Mouse (Mus musculus): ENCODE measurements around the gene Ccnl1. TPM values are rescaled to one million over a fixed set of nuclear protein-coding genes. Genes with fewer than 3 reads are reported as not detected.
A peak's percentile ranks its signal among the peaks of the same experiment; 100 is the strongest.

Gene Ccnl1
- polyA plus RNA-seq, 1 experiment from 2014 or later = 82.6 TPM

DNA sequence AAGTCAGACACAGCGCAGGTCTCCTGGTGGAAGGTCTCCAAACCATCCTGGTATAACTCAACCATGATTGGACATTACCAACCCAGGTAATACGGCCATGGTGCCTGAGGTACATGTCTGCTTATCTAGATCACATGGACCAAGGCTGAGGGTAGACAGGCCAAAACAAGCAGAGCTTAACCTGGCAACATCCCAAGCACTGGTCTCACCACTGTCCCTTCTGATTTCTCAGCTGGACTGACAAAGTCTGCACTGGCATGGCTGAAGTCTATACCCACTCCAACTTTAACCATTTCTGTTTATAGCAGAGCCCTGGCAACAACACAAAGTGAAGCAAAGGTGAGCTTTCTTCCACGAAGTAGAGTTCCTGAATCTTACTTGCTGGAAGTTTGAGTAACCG is 22.9 kb downstream of the Ccnl1 start:
- Histone ChIP-seq H3K9me3 (replicated peaks; ENCODE audit: low read length) (no peaks in the 10 kb centered on the region), H3K27ac (no peak overlapping the region), H3K27me3 (ENCODE audit: insufficient read depth, low read length) (no peaks in the 10 kb centered on the region), H3K4me3 (replicated peaks; ENCODE audit: low read depth, low read length) (no peak overlapping the region), H3K9ac (ENCODE audit: low read depth, low read length) (no peak overlapping the region), H3K36me3 (ENCODE audit: insufficient read depth, low read length) (no peaks in the 10 kb centered on the region), H3K4me2 (ENCODE audit: low read length) (no peak overlapping the region), H3K4me1 (replicated peaks; ENCODE audit: insufficient read depth, low read length) (no peaks in the 10 kb centered on the region)
- no peak for DNase-seq (ENCODE audit: low spot score)
- WGBS = 87% methylated on average over 4 of the region's 4 CpGs
- no peak for ATAC-seq (replicated peaks; ENCODE audit: low FRiP score, low read depth)
- no peak for TF ChIP-seq CTCF (IDR thresholded peaks at IDR 0.05; ENCODE audit: low read depth)

DNA sequence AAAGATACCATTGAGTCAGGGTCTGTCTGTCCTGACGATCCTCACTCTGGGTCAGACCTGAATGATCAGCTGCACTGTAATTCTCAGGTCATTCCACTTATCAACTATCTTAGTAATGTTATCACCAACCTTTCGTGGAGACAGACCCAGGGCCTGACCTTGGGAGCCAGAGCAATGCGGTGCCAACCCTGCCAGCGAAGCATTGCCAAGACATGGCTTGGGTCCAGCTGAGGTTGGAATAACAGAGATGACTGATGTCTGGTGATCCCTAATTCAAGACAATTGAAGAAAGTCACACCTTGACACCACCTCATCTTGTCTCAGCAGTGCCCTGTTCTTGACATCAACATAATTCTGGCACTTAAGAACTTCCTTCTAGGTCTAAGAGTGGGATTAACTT is 24.3 kb downstream of the Ccnl1 start:
- no peak for DNase-seq (ENCODE audit: low spot score)
- Histone ChIP-seq H3K36me3 (ENCODE audit: insufficient read depth, low read length) (no peaks in the 10 kb centered on the region), H3K4me2 (ENCODE audit: low read length) (no peak overlapping the region), H3K27ac (no peak overlapping the region), H3K4me3 (replicated peaks; ENCODE audit: low read depth, low read length) (no peak overlapping the region), H3K4me1 (replicated peaks; ENCODE audit: insufficient read depth, low read length) (peaks cover 6% of the 10 kb centered on the region; the same call in 1 of the 2 replicates), H3K27me3 (ENCODE audit: insufficient read depth, low read length) (no peaks in the 10 kb centered on the region), H3K9me3 (replicated peaks; ENCODE audit: low read length) (no peaks in the 10 kb centered on the region), H3K9ac (ENCODE audit: low read depth, low read length) (no peak overlapping the region)
- no peak for ATAC-seq (replicated peaks; ENCODE audit: low FRiP score, low read depth)
- WGBS = 77% methylated on average over 4 of the region's 4 CpGs
- no peak for TF ChIP-seq CTCF (IDR thresholded peaks at IDR 0.05; ENCODE audit: low read depth)

DNA sequence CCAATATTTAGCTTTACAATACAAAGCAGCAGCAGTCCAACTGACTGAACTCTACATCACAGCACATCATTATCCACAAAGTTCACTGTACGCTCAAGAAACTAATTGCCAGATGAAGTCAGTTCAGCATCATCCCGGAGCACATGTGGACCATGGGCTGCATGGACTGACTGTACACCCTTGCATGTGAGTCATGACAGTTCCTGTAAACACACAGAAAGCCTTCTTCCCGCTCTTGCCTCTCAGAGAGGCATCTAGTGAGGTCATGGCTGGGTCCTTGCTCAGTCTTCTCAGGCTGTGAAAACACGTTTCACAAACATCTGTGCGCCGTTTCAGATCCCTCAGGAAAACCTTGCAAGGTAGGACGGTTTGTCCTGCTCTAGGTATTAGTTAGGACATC is 26.5 kb downstream of the Ccnl1 start:
- Histone ChIP-seq H3K9ac (ENCODE audit: low read depth, low read length) (no peak overlapping the region), H3K4me1 (replicated peaks; ENCODE audit: insufficient read depth, low read length) (peaks cover 7% of the 10 kb centered on the region; the same call in 1 of the 2 replicates), H3K9me3 (replicated peaks; ENCODE audit: low read length) (no peaks in the 10 kb centered on the region), H3K27me3 (ENCODE audit: insufficient read depth, low read length) (no peaks in the 10 kb centered on the region), H3K4me2 (ENCODE audit: low read length) (no peak overlapping the region), H3K36me3 (ENCODE audit: insufficient read depth, low read length) (no peaks in the 10 kb centered on the region), H3K4me3 (replicated peaks; ENCODE audit: low read depth, low read length) (no peak overlapping the region), H3K27ac (no peak overlapping the region)
- DNase-seq (ENCODE audit: low spot score) = no peak
- no peak for ATAC-seq (replicated peaks; ENCODE audit: low FRiP score, low read depth)
- no peak for TF ChIP-seq CTCF (IDR thresholded peaks at IDR 0.05; ENCODE audit: low read depth)
- 83% methylated on average over 7 of the region's 7 CpGs for WGBS

DNA sequence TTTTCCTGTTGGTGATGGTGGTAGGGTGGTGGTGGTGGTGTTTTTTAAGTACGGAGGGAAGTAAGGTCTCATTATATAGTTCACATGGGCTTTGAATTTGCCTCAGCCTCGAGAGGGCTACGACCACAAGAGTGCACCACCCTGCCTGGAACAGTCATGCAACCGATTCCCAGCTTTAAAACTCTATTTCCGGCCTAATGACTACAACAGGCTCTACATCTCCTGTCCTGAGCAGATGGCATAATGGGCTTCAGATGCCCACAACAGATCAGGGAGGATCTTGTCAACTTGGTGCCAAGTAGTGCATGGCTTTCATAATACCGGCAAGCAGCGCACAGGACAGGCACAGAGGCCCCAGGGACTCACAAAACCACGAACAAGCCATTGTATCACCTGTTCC is 27.4 kb downstream of the Ccnl1 start:
- Histone ChIP-seq H3K4me1 (replicated peaks; ENCODE audit: insufficient read depth, low read length) (peaks cover 7% of the 10 kb centered on the region; the same call in 1 of the 2 replicates), H3K4me2 (ENCODE audit: low read length) (no peak overlapping the region), H3K9ac (ENCODE audit: low read depth, low read length) (no peak overlapping the region), H3K36me3 (ENCODE audit: insufficient read depth, low read length) (no peaks in the 10 kb centered on the region), H3K27ac (no peak overlapping the region), H3K27me3 (ENCODE audit: insufficient read depth, low read length) (no peaks in the 10 kb centered on the region), H3K4me3 (replicated peaks; ENCODE audit: low read depth, low read length) (no peak overlapping the region), H3K9me3 (replicated peaks; ENCODE audit: low read length) (no peaks in the 10 kb centered on the region)
- WGBS = 50% methylated on average over 8 of the region's 8 CpGs
- ATAC-seq (replicated peaks; ENCODE audit: low FRiP score, low read depth) = no peak
- DNase-seq (ENCODE audit: low spot score) = no peak
- no peak for TF ChIP-seq CTCF (IDR thresholded peaks at IDR 0.05; ENCODE audit: low read depth)

DNA sequence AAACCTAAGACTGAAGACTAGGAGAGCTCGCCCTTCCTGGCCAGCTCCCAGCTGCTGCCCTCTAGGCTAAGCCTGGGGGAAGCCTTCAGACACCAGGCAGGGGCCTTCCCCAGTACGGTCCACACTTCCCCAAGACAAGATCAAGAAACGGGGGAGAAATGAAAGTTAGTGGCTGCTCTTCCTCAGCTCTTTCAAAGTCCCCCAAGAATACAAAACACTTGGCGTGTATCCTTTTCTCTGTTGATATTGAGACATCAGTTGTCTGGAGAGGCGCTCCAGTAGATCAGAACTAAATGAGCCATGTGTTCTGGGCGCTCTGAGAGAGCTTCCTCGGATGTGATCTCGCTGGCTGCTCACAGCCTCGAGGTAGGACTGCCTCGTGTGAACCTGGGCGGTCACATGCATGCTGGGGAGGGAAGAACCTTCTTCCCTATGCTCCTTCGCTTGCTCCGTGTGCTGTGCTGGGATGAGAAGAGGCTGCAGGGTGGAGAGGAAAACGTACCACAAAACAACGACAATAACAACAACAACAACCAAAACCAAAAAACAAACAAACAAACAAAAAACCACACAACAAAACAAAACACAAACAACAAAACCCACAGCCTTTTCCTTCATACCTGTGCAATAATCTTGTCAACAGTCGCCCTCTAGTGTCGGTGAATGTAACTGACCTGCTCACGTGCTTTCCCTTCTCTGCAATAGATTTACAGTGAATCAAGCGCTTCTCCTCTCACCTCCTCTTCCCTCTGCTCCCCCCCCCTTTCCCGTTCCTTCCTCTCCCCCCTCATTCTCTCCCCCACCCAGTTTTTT is 28.0 kb downstream of the Ccnl1 start:
- DNase-seq (ENCODE audit: low spot score) = peak; percentile 87
- no peak overlapping the region for H3K9ac ChIP-seq (ENCODE audit: low read depth, low read length)

DNA sequence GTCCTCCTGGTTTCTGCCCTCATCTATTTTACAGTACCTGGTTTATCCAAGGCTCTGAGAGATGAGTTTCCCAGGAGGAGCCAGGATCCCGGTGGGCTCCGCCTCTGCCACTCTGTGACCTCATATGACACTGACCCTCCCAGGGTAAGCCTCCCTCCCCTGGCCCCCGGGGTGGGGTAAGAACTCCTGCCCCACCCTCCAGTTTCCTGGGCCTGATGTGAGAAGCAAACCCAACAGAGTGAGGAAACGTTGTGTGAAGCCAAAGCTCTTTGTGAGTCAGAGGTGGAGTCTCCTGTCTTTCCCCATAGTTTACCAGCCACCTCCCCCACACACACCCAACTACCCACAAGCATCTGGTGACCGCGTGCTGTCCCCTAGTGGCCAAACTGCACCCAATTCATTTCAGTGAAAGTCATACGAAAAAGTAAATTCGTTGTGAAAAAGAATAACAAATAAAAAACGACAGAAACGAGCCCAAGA is 28.7 kb downstream of the Ccnl1 start:
- DNase-seq (ENCODE audit: low spot score) = peak; percentile 94
- Histone ChIP-seq H3K27me3 (ENCODE audit: insufficient read depth, low read length) (no peaks in the 10 kb centered on the region), H3K27ac (peak overlapping the region; percentile 26), H3K9ac (ENCODE audit: low read depth, low read length) (no peak overlapping the region), H3K4me3 (replicated peaks; ENCODE audit: low read depth, low read length) (peak overlapping the region; percentile 1; the same call in 1 of the 2 replicates), H3K4me2 (ENCODE audit: low read length) (peak overlapping the region; percentile 48), H3K9me3 (replicated peaks; ENCODE audit: low read length) (no peaks in the 10 kb centered on the region), H3K4me1 (replicated peaks; ENCODE audit: insufficient read depth, low read length) (peaks cover 7% of the 10 kb centered on the region; the same call in 1 of the 2 replicates), H3K36me3 (ENCODE audit: insufficient read depth, low read length) (no peaks in the 10 kb centered on the region)
- WGBS = under 1% methylated on average over 10 of the region's 10 CpGs
- peak; percentile 93 for TF ChIP-seq CTCF (IDR thresholded peaks at IDR 0.05; ENCODE audit: low read depth)
- ATAC-seq (replicated peaks; ENCODE audit: low FRiP score, low read depth) = peak; percentile 85

More for the DNA sequence above, 28.0 kb downstream of the Ccnl1 start:
- H3K27me3 ChIP-seq (ENCODE audit: insufficient read depth, low read length) = no peaks in the 10 kb centered on the region
- peak; percentile 76 for TF ChIP-seq CTCF (IDR thresholded peaks at IDR 0.05; ENCODE audit: low read depth)
- ATAC-seq (replicated peaks; ENCODE audit: low FRiP score, low read depth) = peak; percentile 26; the same call in 1 of the 2 replicates
- 23% methylated on average over 20 of the region's 20 CpGs for WGBS
- peak overlapping the region; percentile 48 for H3K4me2 ChIP-seq (ENCODE audit: low read length)
- no peak overlapping the region for H3K27ac ChIP-seq
- H3K36me3 ChIP-seq (ENCODE audit: insufficient read depth, low read length) = no peaks in the 10 kb centered on the region
- H3K9me3 ChIP-seq (replicated peaks; ENCODE audit: low read length) = no peaks in the 10 kb centered on the region
- 0 out of 2 replicates have a peak overlapping the region, but pooled peaks have one; percentile 1 for H3K4me3 ChIP-seq (replicated peaks; ENCODE audit: low read depth, low read length)
- peaks cover 7% of the 10 kb centered on the region; the same call in 1 of the 2 replicates for H3K4me1 ChIP-seq (replicated peaks; ENCODE audit: insufficient read depth, low read length)
